Mouse (Mus musculus): ENCODE data around the gene Prr7. TPM values are rescaled to one million over a fixed set of nuclear protein-coding genes. Genes with fewer than 3 reads are reported as not detected.
A peak's percentile ranks its signal among the peaks of the same experiment; 100 is the strongest.

Gene Prr7
- total and polyA plus RNA-seq, 3 experiments, result 0.60 to 1.2 (median 0.89) TPM

- TF ChIP-seq JUND (conservative IDR thresholded peaks at IDR 0.05; ENCODE audit: low read depth, low read length) (no peak), POLR2AphosphoS2 (IDR thresholded peaks at IDR 0.05; ENCODE audit: low read depth, low read length) (peak; percentile 93), UBTF (IDR thresholded peaks at IDR 0.05; ENCODE audit: low read depth, low read length) (no peak), CHD1 (IDR thresholded peaks at IDR 0.05; ENCODE audit: low read depth, low read length) (no peak), TCF12 (IDR thresholded peaks at IDR 0.05; ENCODE audit: low read depth, low read length) (peak; percentile 71), NRF1 (IDR thresholded peaks at IDR 0.05; ENCODE audit: low read depth, low read length) (peak; percentile 70), MAX (IDR thresholded peaks at IDR 0.05; ENCODE audit: low read length) (no peak), ELF1 (IDR thresholded peaks at IDR 0.05; ENCODE audit: low read depth, low read length) (peak; percentile 46), MXI1 (IDR thresholded peaks at IDR 0.05; ENCODE audit: low read depth, low read length) (peak; percentile 73)
Measured at GRCm38 (mm10) chr13:55513111-55513748, 49.2 kb downstream of the Prr7 start, which contains the start of gene Pdlim7 (continued).

GRCm38 (mm10) chr13:55513828-55514227 is 49.8 kb downstream of the Prr7 start:
- Histone ChIP-seq H3K27ac (ENCODE audit: insufficient read depth, low read depth) (no peak overlapping the region), H3K4me3 (replicated peaks in 1 of 3; ENCODE audit: low read depth in 2 of 3, low read length in 2 of 3, poor library complexity in 1 of 3) (peak overlapping the region; percentile 26 to 83 (median 81)), H3K9me3 (replicated peaks; ENCODE audit: low read length) (no peaks in the 10 kb centered on the region), H3K79me2 (replicated peaks; ENCODE audit: control insufficient read depth, extremely low read depth, insufficient read depth, poor library complexity, severe bottlenecking) (no peaks in the 10 kb centered on the region), H3K36me3 (replicated peaks in 1 of 2; ENCODE audit: control insufficient read depth in 1 of 2, insufficient read depth in 1 of 2, low read length in 1 of 2) (peaks cover 4 to 17% of the 10 kb centered on the region in 2 experiments), H3K4me2 (ENCODE audit: insufficient read depth, low read depth, poor library complexity, severe bottlenecking) (peak overlapping the region; percentile 37; the same call in 1 of the 2 replicates), H3K9ac (ENCODE audit: insufficient read depth, low read depth) (peak overlapping the region; percentile 29; the same call in 1 of the 2 replicates), H3K4me1 (ENCODE audit: control insufficient read depth in 1 of 2, insufficient read depth in 2 of 2) (peaks cover 24 to 38% of the 10 kb centered on the region in 2 experiments), H3K27me3 (replicated peaks) (peaks cover 11% of the 10 kb centered on the region)
- TF ChIP-seq TCF12 (IDR thresholded peaks at IDR 0.05; ENCODE audit: low read depth, low read length), result no peak
- TF ChIP-seq BHLHE40 (IDR thresholded peaks at IDR 0.05; ENCODE audit: low read depth, low read length), result no peak
- TF ChIP-seq USF2 (conservative IDR thresholded peaks at IDR 0.05; ENCODE audit: low read depth, low read length), result no peak
- no peak for TF ChIP-seq MAZ (IDR thresholded peaks at IDR 0.05; ENCODE audit: low read depth, low read length)
- no peak for TF ChIP-seq POLR2AphosphoS2 (IDR thresholded peaks at IDR 0.05; ENCODE audit: low read depth, low read length)
- TF ChIP-seq NELFE (IDR thresholded peaks at IDR 0.05; ENCODE audit: low read depth, low read length), result no peak
- no peak for TF ChIP-seq CHD2 (IDR thresholded peaks at IDR 0.05; ENCODE audit: low read length)
- no peak for TF ChIP-seq EP300 (IDR thresholded peaks at IDR 0.05; ENCODE audit: low read length)
- TF ChIP-seq KAT2A (IDR thresholded peaks at IDR 0.05; ENCODE audit: insufficient replicate concordance, low read length), result no peak
- no peak for TF ChIP-seq JUND (conservative IDR thresholded peaks at IDR 0.05; ENCODE audit: low read depth, low read length)
- TF ChIP-seq IRF4 (IDR thresholded peaks at IDR 0.05; ENCODE audit: low read depth, low read length), result no peak
- TF ChIP-seq SMC3 (IDR thresholded peaks at IDR 0.05; ENCODE audit: low read depth, low read length), result no peak
- no peak for TF ChIP-seq HCFC1 (IDR thresholded peaks at IDR 0.05; ENCODE audit: low read depth, low read length)
- no peak for TF ChIP-seq ZMIZ1 (IDR thresholded peaks at IDR 0.05; ENCODE audit: low read depth, low read length)
- DNase-seq (ENCODE audit: extremely low read depth), result no peak
- dilution Hi-C loops (cut with MboI; ENCODE audit: extremely low pct_ligation_motif_present, extremely low pct_unique_long_range_greater_than_20kb, low sequenced_read_pairs) (no loop called here), in situ Hi-C loops (cut with MboI; ENCODE audit: low pct_ligation_motif_present, low pct_unique_long_range_greater_than_20kb, low sequenced_read_pairs) (no loop called here)
